9 mouse cellular contexts compared by ENCODE assay signal in genomic region chrX:105104175-105104574, GRCm38 (mm10). TPM values are rescaled to one million over a fixed set of nuclear protein-coding genes. Genes with fewer than 3 reads are reported as not detected.
DNase-seq lines count a peak whose midpoint lies in the region; ATAC-seq and TF ChIP-seq lines count a peak whose summit lies in the region.
"Had no signal": no experiment of that assay in that cellular context is flagged by ENCODE, and none has a peak within 500 bp of the region (broad histone marks: within the 10 kb centered on the region; RNA-seq: fewer than 3 reads in every experiment).

No protein-coding gene starts in this region.

- no peak overlapping the region for H3K4me3 ChIP-seq in forebrain, embryonic 14.5 days (ENCODE audit: low read depth, low read length)
- no peak overlapping the region for H3K4me3 ChIP-seq in forebrain, embryonic 12.5 days (replicated peaks)
- no peak overlapping the region for H3K4me3 ChIP-seq in liver, embryonic 14.5 days (ENCODE audit: insufficient read depth in 1 of 2, low read depth in 2 of 2, low read length in 2 of 2)
- H3K4me3 ChIP-seq in liver, embryonic 12.5 days = no peak overlapping the region
- H3K4me3 ChIP-seq: lung, embryonic 15.5 days had no signal

- 44% methylated on average over 5 of the region's 5 CpGs for WGBS in forebrain, embryonic 14.5 days
- WGBS in forebrain, embryonic 12.5 days = 48% methylated on average over 5 of the region's 5 CpGs
- WGBS in liver, embryonic 14.5 days (ENCODE audit: insufficient replicate concordance) = 45% methylated on average over 5 of the region's 5 CpGs
- WGBS in liver, embryonic 12.5 days (ENCODE audit: insufficient replicate concordance) = 47% methylated on average over 5 of the region's 5 CpGs

- no peak overlapping the region for H3K27ac ChIP-seq in forebrain, embryonic 14.5 days (ENCODE audit: low read depth, low read length)
- H3K27ac ChIP-seq in forebrain, embryonic 12.5 days = no peak overlapping the region
- H3K27ac ChIP-seq in liver, embryonic 14.5 days = no peak overlapping the region
- H3K27ac ChIP-seq in liver, embryonic 12.5 days = no peak overlapping the region
- H3K27ac ChIP-seq: lung, embryonic 15.5 days had no signal

- H3K4me2 ChIP-seq in forebrain, embryonic 14.5 days (ENCODE audit: low read length) = no peak overlapping the region
- no peak overlapping the region for H3K4me2 ChIP-seq in forebrain, embryonic 12.5 days
- H3K4me2 ChIP-seq in liver, embryonic 14.5 days (ENCODE audit: low read depth) = no peak overlapping the region
- H3K4me2 ChIP-seq in liver, embryonic 12.5 days = no peak overlapping the region
- H3K4me2 ChIP-seq: lung, embryonic 15.5 days had no signal

- peak; percentile 54; the same call in 1 of the 2 replicates for ATAC-seq in forebrain, embryonic 14.5 days
- ATAC-seq in forebrain, embryonic 12.5 days (ENCODE audit: low FRiP score) = no peak
- ATAC-seq in liver, embryonic 14.5 days (ENCODE audit: insufficient read depth) = no peak
- ATAC-seq in liver, embryonic 12.5 days = no peak
- peak; percentile 59; the same call in 1 of the 2 replicates for ATAC-seq in granulocyte monocyte progenitor cell, adult 5-6 weeks (replicated peaks; ENCODE audit: poor library complexity, severe bottlenecking)

- H3K4me1 ChIP-seq in forebrain, embryonic 14.5 days (ENCODE audit: control insufficient read depth, insufficient read depth, low read length) = no peaks in the 10 kb centered on the region
- no peaks in the 10 kb centered on the region for H3K4me1 ChIP-seq in forebrain, embryonic 12.5 days
- no peaks in the 10 kb centered on the region for H3K4me1 ChIP-seq in liver, embryonic 14.5 days (replicated peaks; ENCODE audit: control insufficient read depth in 2 of 2, insufficient read depth in 2 of 2, low read length in 1 of 2)
- H3K4me1 ChIP-seq in liver, embryonic 12.5 days = no peaks in the 10 kb centered on the region
- H3K4me1 ChIP-seq: lung, embryonic 15.5 days had no signal

- H3K9ac ChIP-seq in forebrain, embryonic 14.5 days (ENCODE audit: low read length) = no peak overlapping the region
- no peak overlapping the region for H3K9ac ChIP-seq in forebrain, embryonic 12.5 days
- H3K9ac ChIP-seq in liver, embryonic 14.5 days (replicated peaks) = no peak overlapping the region
- no peak overlapping the region for H3K9ac ChIP-seq in liver, embryonic 12.5 days
- H3K9ac ChIP-seq: lung, embryonic 15.5 days had no signal

- TF ChIP-seq CTCF in liver, embryonic 14.5 days (IDR thresholded peaks at IDR 0.05; ENCODE audit: low read depth) = peak; percentile 61

- TF ChIP-seq EP300 in liver, embryonic 14.5 days (IDR thresholded peaks at IDR 0.05; ENCODE audit: low read depth) = no peak

- no peaks in the 10 kb centered on the region for H3K9me3 ChIP-seq in forebrain, embryonic 14.5 days (replicated peaks; ENCODE audit: control insufficient read depth, low read length)
- no peaks in the 10 kb centered on the region for H3K9me3 ChIP-seq in forebrain, embryonic 12.5 days
- H3K9me3 ChIP-seq in liver, embryonic 14.5 days (ENCODE audit: control insufficient read depth, low read length) = no peaks in the 10 kb centered on the region
- no peaks in the 10 kb centered on the region for H3K9me3 ChIP-seq in liver, embryonic 12.5 days (replicated peaks)
- H3K9me3 ChIP-seq: lung, embryonic 15.5 days had no signal

- H3K36me3 ChIP-seq in forebrain, embryonic 14.5 days (ENCODE audit: control insufficient read depth, insufficient read depth, low read length) = no peaks in the 10 kb centered on the region
- no peaks in the 10 kb centered on the region for H3K36me3 ChIP-seq in forebrain, embryonic 12.5 days (replicated peaks)
- no peaks in the 10 kb centered on the region for H3K36me3 ChIP-seq in liver, embryonic 14.5 days (replicated peaks; ENCODE audit: control insufficient read depth, insufficient read depth, low read depth)
- H3K36me3 ChIP-seq in liver, embryonic 12.5 days = no peaks in the 10 kb centered on the region
- H3K36me3 ChIP-seq: lung, embryonic 15.5 days had no signal

- no peaks in the 10 kb centered on the region for H3K27me3 ChIP-seq in forebrain, embryonic 14.5 days (replicated peaks; ENCODE audit: control insufficient read depth, insufficient read depth, low read length)
- H3K27me3 ChIP-seq in forebrain, embryonic 12.5 days = no peaks in the 10 kb centered on the region
- no peaks in the 10 kb centered on the region for H3K27me3 ChIP-seq in liver, embryonic 14.5 days (ENCODE audit: control insufficient read depth, insufficient read depth, low read length)
- H3K27me3 ChIP-seq in liver, embryonic 12.5 days (replicated peaks) = no peaks in the 10 kb centered on the region
- H3K27me3 ChIP-seq: lung, embryonic 15.5 days had no signal

- DNase-seq in forebrain, embryonic 14.5 days (ENCODE audit: low spot score) = peak; percentile 73
- DNase-seq in liver, embryonic 14.5 days (ENCODE audit: low read depth in 3 of 3, low spot score in 3 of 3) = peak in 2 of 3 experiments; percentile 5 to 33
- peak; percentile 65 for DNase-seq in NIH3T3 (ENCODE audit: low read depth)
- no peak for DNase-seq in spleen, postnatal 4 days (ENCODE audit: low spot score in 2 of 2)
- no peak for DNase-seq in spleen, postnatal 14 days (ENCODE audit: low spot score in 2 of 2)

RNA-seq across cellular contexts. Expression of gene Magee1, which starts 16.0 kb away (rescaled TPM):
- 58.1 and 80.5 TPM in 2 replicates for polyA plus RNA-seq in forebrain, embryonic 14.5 days (2014; fragmentation: Nextera tagmentation; extraction: Ambion mirVana)
- 69.6 and 76.6 TPM in 2 replicates for polyA plus RNA-seq in forebrain, embryonic 12.5 days (2016; fragmentation: Nextera tagmentation; extraction: Ambion mirVana)
- polyA plus RNA-seq in liver, embryonic 14.5 days (2012; rRNA removed) = 0.93 and 1.00 TPM in 2 replicates
- polyA plus RNA-seq in liver, embryonic 14.5 days (2014; fragmentation: Nextera tagmentation; extraction: Ambion mirVana) = 0.71 and 1.1 TPM in 2 replicates
- polyA plus RNA-seq in liver, embryonic 12.5 days (2016; fragmentation: Nextera tagmentation; extraction: Ambion mirVana) = 3.1 and 3.2 TPM in 2 replicates
- 0.13 and 0.41 TPM in 2 replicates for total RNA-seq in granulocyte monocyte progenitor cell, adult 5-6 weeks (2014; fragmentation: Nextera tagmentation)
- 0.39 and 0.82 TPM in 2 replicates for total RNA-seq in granulocyte monocyte progenitor cell, adult 5-6 weeks (2017)

RNA-seq across cellular contexts. Expression of gene Pbdc1, which starts 24.6 kb away (rescaled TPM):
- 34.8 and 36.4 TPM in 2 replicates for polyA plus RNA-seq in forebrain, embryonic 14.5 days (2014; fragmentation: Nextera tagmentation; extraction: Ambion mirVana)
- polyA plus RNA-seq in forebrain, embryonic 12.5 days (2016; fragmentation: Nextera tagmentation; extraction: Ambion mirVana) = 60.3 and 62.8 TPM in 2 replicates
- polyA plus RNA-seq in liver, embryonic 14.5 days (2012; rRNA removed) = 7.3 and 10.4 TPM in 2 replicates
- polyA plus RNA-seq in liver, embryonic 14.5 days (2014; fragmentation: Nextera tagmentation; extraction: Ambion mirVana) = 32.5 and 48.1 TPM in 2 replicates
- polyA plus RNA-seq in liver, embryonic 12.5 days (2016; fragmentation: Nextera tagmentation; extraction: Ambion mirVana) = 51.5 and 54.0 TPM in 2 replicates
- total RNA-seq in granulocyte monocyte progenitor cell, adult 5-6 weeks (2014; fragmentation: Nextera tagmentation) = 36.0 and 43.0 TPM in 2 replicates
- 50.2 and 56.6 TPM in 2 replicates for total RNA-seq in granulocyte monocyte progenitor cell, adult 5-6 weeks (2017)

Comparison
In these comparisons a context has a peak if more than half of its experiments do, and no peak if none do; other contexts are left out.
1. ATAC-seq: peak in forebrain, embryonic 14.5 days (single experiment) and granulocyte monocyte progenitor cell, adult 5-6 weeks (single experiment); none in forebrain, embryonic 12.5 days (single experiment), liver, embryonic 14.5 days (single experiment) and liver, embryonic 12.5 days (single experiment).
2. DNase-seq: peak in forebrain, embryonic 14.5 days (single experiment), liver, embryonic 14.5 days (2 of 3) and NIH3T3 (single experiment); none in spleen, postnatal 4 days (0 of 2) and spleen, postnatal 14 days (0 of 2).
3. RNA of gene Magee1, which starts 16.0 kb away (polyA plus RNA-seq): 69.6 to 76.6 TPM in forebrain, embryonic 12.5 days and 58.1 to 80.5 TPM in forebrain, embryonic 14.5 days; 3.1 to 3.2 TPM in liver, embryonic 12.5 days and 0.71 to 1.1 TPM in liver, embryonic 14.5 days; every median in the first group is over 10 times any median in the second.